Mouse (Mus musculus) myocyte (in vitro differentiated cells): ENCODE results near the gene Cngb1. TPM values are rescaled to one million over a fixed set of nuclear protein-coding genes. Genes with fewer than 3 reads are reported as not detected.
A peak's percentile ranks its signal among the peaks of the same experiment; 100 is the strongest.
"Not testable (repeated sequence)": the region's sequence is repeated elsewhere in the genome, so short reads cannot be mapped to it uniquely, and the experiment has no call there.

Experiments
- H3K27me3 ChIP-seq: one replicate; pipeline ENCODE4 v1.6.1; 2011; ENCODE audit not compliant: control insufficient read depth, insufficient read depth, insufficient read length
- H3K36me3 ChIP-seq: one replicate; pipeline ENCODE4 v1.6.1; 2011; ENCODE audit not compliant: control insufficient read depth, insufficient read depth
- H3K4me2 ChIP-seq: one replicate; pipeline ENCODE4 v1.6.1; 2011; ENCODE audit warnings: low read depth, control low read depth
- H3K4me3 ChIP-seq: one replicate; pipeline ENCODE4 v1.5.1; 2011; ENCODE audit warnings: mild to moderate bottlenecking, control low read depth, moderate library complexity
- H3K79me2 ChIP-seq: one replicate; pipeline ENCODE4 v1.6.1; 2011; ENCODE audit not compliant: control insufficient read depth, insufficient read depth
- H3ac ChIP-seq: one replicate; pipeline ENCODE4 v1.6.1; 2011; ENCODE audit not compliant: control insufficient read depth, insufficient read length
- CEBPB ChIP-seq: IDR thresholded peaks from 2 replicates; pipeline ENCODE4 v1.6.1; 2011; ENCODE audit warnings: mild to moderate bottlenecking, moderate library complexity; ENCODE audit not compliant: poor library complexity, insufficient read depth, severe bottlenecking
- E2F4 ChIP-seq: IDR thresholded peaks from one replicate; pipeline ENCODE4 v1.6.1; 2011; ENCODE audit warnings: mild to moderate bottlenecking, control low read depth, moderate library complexity; ENCODE audit not compliant: insufficient read depth
- MAX ChIP-seq: IDR thresholded peaks from one replicate; pipeline ENCODE4 v1.6.1; 2011; ENCODE audit warnings: low read depth, mild to moderate bottlenecking, control low read depth
- MYOD1 ChIP-seq, 3 experiments: IDR thresholded peaks; one replicate each; pipeline ENCODE4 v1.6.1; 2011; ENCODE audit warnings: control low read depth in 2 of 3, low read depth in 2 of 3, mild to moderate bottlenecking in 2 of 3, moderate library complexity in 1 of 3; ENCODE audit not compliant: insufficient read length in 2 of 3, control insufficient read depth in 1 of 3
- MYOG ChIP-seq, 3 experiments: IDR thresholded peaks; one replicate each; pipeline ENCODE4 v1.6.1; 2011; ENCODE audit warnings: control low read depth in 2 of 3, low read depth in 2 of 3, mild to moderate bottlenecking in 2 of 3; ENCODE audit not compliant: insufficient read length in 2 of 3, control insufficient read depth in 1 of 3, insufficient read depth in 1 of 3
- POLR2A ChIP-seq: IDR thresholded peaks from one replicate; pipeline ENCODE4 v1.6.1; 2011; ENCODE audit warnings: low read depth, mild to moderate bottlenecking, control low read depth, moderate library complexity; ENCODE audit not compliant: insufficient read length
- POLR2AphosphoS2 ChIP-seq: IDR thresholded peaks from one replicate; pipeline ENCODE4 v1.6.1; 2011; ENCODE audit warnings: low read depth, control low read depth; ENCODE audit not compliant: insufficient read length
- REST ChIP-seq: IDR thresholded peaks from one replicate; pipeline ENCODE4 v1.6.1; 2011; ENCODE audit warnings: mild to moderate bottlenecking, control low read depth, moderate library complexity; ENCODE audit not compliant: insufficient read depth, insufficient read length
- SRF ChIP-seq: IDR thresholded peaks from one replicate; pipeline ENCODE4 v1.6.1; 2011; ENCODE audit warnings: low read depth; ENCODE audit not compliant: control insufficient read depth, insufficient read length
- TCF12 ChIP-seq: IDR thresholded peaks from one replicate; pipeline ENCODE4 v1.6.1; 2011; ENCODE audit warnings: mild to moderate bottlenecking, control low read depth; ENCODE audit not compliant: poor library complexity, insufficient read depth, severe bottlenecking
- TCF3 ChIP-seq: IDR thresholded peaks from one replicate; pipeline ENCODE4 v1.6.1; 2011; ENCODE audit warnings: low read depth, control low read depth; ENCODE audit not compliant: insufficient read length
- USF1 ChIP-seq: IDR thresholded peaks from one replicate; pipeline ENCODE4 v1.6.1; 2011; ENCODE audit warnings: low read depth, mild to moderate bottlenecking, control low read depth, moderate library complexity
- polyA plus RNA-seq: library from polyadenylated mRNA; unstranded; fragments of >200 nt; fragmentation: generic; extraction: Trizol; gene quantifications from one replicate; pipeline ENCODE4 v1.2.1, GENCODE M21; 2012; ENCODE audit warnings: missing spikeins

Cngb1 gene
- polyA plus RNA-seq, 1 experiment = 0.07 TPM

- H3K36me3 ChIP-seq = no peaks in the 10 kb centered on the region
- H3K79me2 ChIP-seq = no peaks in the 10 kb centered on the region
- H3K4me2 ChIP-seq = no peak overlapping the region
- H3ac ChIP-seq = no peak overlapping the region
- no peak overlapping the region for H3K4me3 ChIP-seq
- no peaks in the 10 kb centered on the region for H3K27me3 ChIP-seq
- TF ChIP-seq REST = no peak
- no peak for TF ChIP-seq POLR2AphosphoS2
- TF ChIP-seq MAX = no peak
- TF ChIP-seq TCF12 = no peak
- no peak for TF ChIP-seq POLR2A
- no peak for TF ChIP-seq MYOG (IDR thresholded peaks at IDR 0.05; ENCODE audit: control insufficient read depth in 1 of 3, insufficient read depth in 1 of 3, insufficient read length in 2 of 3, low read depth in 2 of 3)
- no peak for TF ChIP-seq TCF3
- no peak for TF ChIP-seq USF1
- TF ChIP-seq CEBPB = no peak
- no peak for TF ChIP-seq SRF
- TF ChIP-seq E2F4 = no peak
- TF ChIP-seq MYOD1 (IDR thresholded peaks at IDR 0.05; ENCODE audit: control insufficient read depth in 1 of 3, insufficient read length in 2 of 3, low read depth in 2 of 3) = no peak
These were observed 64.1 kb downstream of the Cngb1 start for GRCm38 (mm10) chr8:95242099-95242825.

GRCm38 (mm10) chr8:95235683-95236082 lies 70.7 kb downstream of the Cngb1 start:
- no peak for TF ChIP-seq CEBPB
- TF ChIP-seq MAX = no peak
- no peak for TF ChIP-seq MYOD1 (IDR thresholded peaks at IDR 0.05; ENCODE audit: control insufficient read depth in 1 of 3, insufficient read length in 2 of 3, low read depth in 2 of 3)
- no peak for TF ChIP-seq TCF3
- TF ChIP-seq USF1 = no peak
- TF ChIP-seq E2F4 = no peak
- TF ChIP-seq POLR2AphosphoS2 = no peak
- TF ChIP-seq POLR2A = no peak
- no peak for TF ChIP-seq TCF12
- no peak for TF ChIP-seq MYOG (IDR thresholded peaks at IDR 0.05; ENCODE audit: control insufficient read depth in 1 of 3, insufficient read depth in 1 of 3, insufficient read length in 2 of 3, low read depth in 2 of 3)
- TF ChIP-seq SRF = no peak
- TF ChIP-seq REST = no peak
- Histone ChIP-seq H3K4me3 (no peak overlapping the region), H3K36me3 (no peaks in the 10 kb centered on the region)

GRCm38 (mm10) chr8:95230086-95230485 lies 76.3 kb downstream of the Cngb1 start:
- H3K4me2 ChIP-seq = peak overlapping the region; percentile 8
- not testable (repeated sequence) for H3K36me3 ChIP-seq, H3ac ChIP-seq, H3K79me2 ChIP-seq, H3K27me3 ChIP-seq, H3K4me3 ChIP-seq

More at GRCm38 (mm10) chr8:95235683-95236082, 70.7 kb downstream of the Cngb1 start:
- H3ac ChIP-seq = no peak overlapping the region
- no peak overlapping the region for H3K4me2 ChIP-seq
- no peaks in the 10 kb centered on the region for H3K79me2 ChIP-seq
- no peaks in the 10 kb centered on the region for H3K27me3 ChIP-seq

GRCm38 (mm10) chr8:95227151-95227468 lies 79.3 kb downstream of the Cngb1 start:
- Histone ChIP-seq H3K36me3 (no peaks in the 10 kb centered on the region), H3K4me2 (peak overlapping the region; percentile 50), H3K4me3 (no peak overlapping the region), H3K27me3 (no peaks in the 10 kb centered on the region), H3ac (no peak overlapping the region), H3K79me2 (no peaks in the 10 kb centered on the region)
- TF ChIP-seq MYOG (IDR thresholded peaks at IDR 0.05; ENCODE audit: control insufficient read depth in 1 of 3, insufficient read depth in 1 of 3, insufficient read length in 2 of 3, low read depth in 2 of 3) (peak in 1 of 3 experiments; percentile 34), CEBPB (no peak), MYOD1 (IDR thresholded peaks at IDR 0.05; ENCODE audit: control insufficient read depth in 1 of 3, insufficient read length in 2 of 3, low read depth in 2 of 3) (peak in 1 of 3 experiments; percentile 47)

GRCm38 (mm10) chr8:95226251-95227150 lies 79.9 kb downstream of the Cngb1 start:
- Histone ChIP-seq H3K27me3 (no peaks in the 10 kb centered on the region), H3K4me3 (no peak overlapping the region), H3ac (no peak overlapping the region), H3K36me3 (no peaks in the 10 kb centered on the region), H3K79me2 (no peaks in the 10 kb centered on the region), H3K4me2 (peak overlapping the region; percentile 50)
- TF ChIP-seq TCF12 = no peak
- no peak for TF ChIP-seq TCF3
- no peak for TF ChIP-seq MYOD1 (IDR thresholded peaks at IDR 0.05; ENCODE audit: control insufficient read depth in 1 of 3, insufficient read length in 2 of 3, low read depth in 2 of 3)
- TF ChIP-seq USF1 = no peak
- no peak for TF ChIP-seq E2F4
